Mouse (Mus musculus) 3T3-L1 (cell line): Measurements from ENCODE around the gene Rwdd1.

Experiments used
- DNase-seq: peaks from one replicate; pipeline ENCODE4 v3.0.0-alpha.2; 2015; ENCODE audit warnings: low read depth, low spot score

The Rwdd1 gene

DNA sequence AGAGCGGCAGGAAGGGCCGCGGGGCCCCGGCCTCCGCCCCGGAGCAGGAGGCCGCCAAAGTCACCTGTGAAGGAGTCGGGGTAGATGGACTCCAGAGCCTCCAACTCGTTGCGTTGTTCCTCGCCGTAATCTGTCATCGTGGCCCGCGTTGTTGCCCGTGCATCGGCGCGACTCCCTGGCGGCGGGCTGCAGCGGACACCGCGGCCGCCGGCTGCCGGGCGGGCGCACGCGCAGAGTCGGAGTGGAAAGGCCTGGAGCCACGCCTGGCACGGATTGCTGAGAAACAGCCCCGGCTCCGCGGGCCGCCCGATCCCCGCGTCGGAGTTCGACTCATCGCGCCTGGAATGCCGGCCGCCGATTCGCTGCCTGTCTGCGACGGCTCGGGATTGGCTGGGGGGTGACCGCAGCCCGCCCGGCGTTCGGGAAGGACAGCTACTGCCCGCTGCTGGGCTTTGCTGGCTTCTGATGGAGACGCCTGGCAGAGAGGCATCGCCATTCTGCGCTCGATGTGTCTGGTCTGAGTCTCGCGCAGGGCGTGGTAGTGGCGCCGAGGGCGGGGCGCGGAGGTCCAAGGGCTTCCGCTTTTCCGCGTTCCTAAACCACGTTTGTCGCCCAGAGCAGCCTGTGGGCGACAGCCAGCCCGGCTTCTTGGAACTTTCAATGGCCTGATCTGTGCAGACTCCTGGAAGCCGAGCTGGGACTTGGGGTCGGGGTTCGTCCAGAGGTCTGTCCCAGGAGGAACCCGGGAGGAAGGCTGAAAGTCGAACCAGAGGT lies at the start of gene Rwdd1:
Gene Rwdd1, minus strand, starts transcription at position 323 of the 774 bp plus-strand sequence.
- DNase-seq, result peak; percentile 96

- no peak for DNase-seq
Observed at GRCm38 (mm10) chr10:34066591-34066990, 47.2 kb upstream of the Rwdd1 start.

DNA sequence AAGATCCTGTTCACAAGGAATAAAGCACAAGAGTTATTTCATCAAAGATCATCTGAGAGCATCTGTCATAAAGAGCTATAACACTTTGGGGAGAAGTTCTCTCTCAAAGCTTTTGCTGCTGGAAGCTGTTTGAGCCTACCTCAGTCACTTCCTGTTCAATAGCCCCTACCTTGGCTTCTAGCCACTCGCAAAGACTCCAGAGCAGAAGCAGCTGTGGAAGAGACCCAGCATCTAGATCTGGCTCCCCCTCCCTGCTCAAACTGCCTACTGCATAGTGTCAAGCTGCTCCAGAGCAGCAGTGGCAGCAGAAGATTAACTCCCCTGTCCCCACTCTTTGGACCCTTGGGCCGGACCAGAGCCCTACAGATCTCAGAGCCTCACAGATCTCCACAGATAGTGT lies 34.6 kb upstream of the Rwdd1 start:
- DNase-seq, result no peak

GRCm38 (mm10) chr10:34044210-34044609 lies 24.8 kb upstream of the Rwdd1 start, which contains the start of gene Calhm4:
Gene Calhm4, minus strand, starts transcription at chr10:34044310.
- no peak for DNase-seq

- DNase-seq, result no peak
Observed at GRCm38 (mm10) chr10:34037401-34037800, 18.0 kb upstream of the Rwdd1 start, which contains the start of gene Trappc3l. Gene Trappc3l, plus strand, starts transcription at chr10:34037597.

- peak; percentile 76 for DNase-seq
Observed at GRCm38 (mm10) chr10:34036587-34036986, 17.2 kb upstream of the Rwdd1 start.

DNA sequence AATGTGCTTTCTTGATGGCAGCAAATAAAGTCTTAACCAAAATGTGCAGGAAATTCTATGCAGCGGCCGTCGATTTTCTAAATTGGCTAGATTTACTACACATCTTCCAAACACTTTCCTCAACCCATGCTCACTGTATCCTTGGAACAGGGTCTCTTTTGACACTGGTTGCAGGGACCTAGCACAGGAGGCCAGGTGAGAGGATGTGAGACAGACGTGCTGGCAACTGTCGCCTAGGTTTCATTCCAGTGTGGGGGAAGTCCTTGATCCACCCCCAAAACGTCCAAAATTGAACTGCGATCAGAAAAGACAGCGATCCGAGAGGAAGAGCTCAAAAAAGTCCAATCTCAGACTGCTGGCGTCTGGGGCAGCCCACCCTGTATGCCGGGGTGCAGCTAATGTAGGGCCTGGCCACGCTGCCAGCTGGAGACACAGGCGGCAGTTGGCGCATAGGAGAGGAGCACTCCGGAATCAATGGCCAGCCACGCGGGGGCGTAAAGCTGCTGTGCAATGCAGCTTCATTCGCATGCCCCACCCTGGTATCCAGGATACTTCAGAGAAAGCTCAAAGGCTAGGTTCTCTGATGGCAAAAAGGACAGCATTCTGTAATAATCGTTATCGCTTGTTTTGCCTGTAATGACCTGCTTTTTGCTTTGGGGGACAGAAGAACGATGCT lies 14.3 kb upstream of the Rwdd1 start:
- peak; percentile 69 for DNase-seq

- no peak for DNase-seq
Observed at GRCm38 (mm10) chr10:34030322-34030721, 10.9 kb upstream of the Rwdd1 start.

GRCm38 (mm10) chr10:34018746-34019301 lies 600 bp downstream of the Rwdd1 start:
- DNase-seq, result peak; percentile 46

- DNase-seq, result peak; percentile 93
Observed at GRCm38 (mm10) chr10:34013241-34013640, 6.2 kb downstream of the Rwdd1 start.

GRCm38 (mm10) chr10:34012581-34012980 lies 6.8 kb downstream of the Rwdd1 start:
- DNase-seq, result no peak

DNA sequence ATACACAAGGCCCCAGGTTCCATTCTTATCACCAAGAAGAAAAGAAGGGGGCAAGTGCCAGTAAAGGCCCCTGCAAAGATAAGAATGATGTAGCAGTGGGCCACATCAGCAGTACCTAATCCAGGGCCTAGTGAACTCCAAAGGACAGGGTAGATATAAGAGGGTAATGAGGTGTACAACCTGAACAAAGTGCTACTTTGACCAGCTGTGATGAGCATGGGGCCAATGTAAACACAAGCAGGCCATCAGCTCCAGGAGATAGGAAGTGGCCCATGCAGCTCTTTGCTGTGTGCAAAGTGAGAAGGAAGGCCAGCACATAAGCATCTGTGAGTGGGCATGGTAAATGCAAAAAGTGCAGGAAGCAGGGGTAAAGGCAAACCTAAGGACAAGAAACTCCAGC lies 21.0 kb downstream of the Rwdd1 start:
- DNase-seq, result no peak

GRCm38 (mm10) chr10:33996686-33997085 lies 22.7 kb downstream of the Rwdd1 start:
- DNase-seq, result peak; percentile 21

- DNase-seq, result peak; percentile 95
Observed at GRCm38 (mm10) chr10:33986771-33987170, 32.7 kb downstream of the Rwdd1 start.

DNA sequence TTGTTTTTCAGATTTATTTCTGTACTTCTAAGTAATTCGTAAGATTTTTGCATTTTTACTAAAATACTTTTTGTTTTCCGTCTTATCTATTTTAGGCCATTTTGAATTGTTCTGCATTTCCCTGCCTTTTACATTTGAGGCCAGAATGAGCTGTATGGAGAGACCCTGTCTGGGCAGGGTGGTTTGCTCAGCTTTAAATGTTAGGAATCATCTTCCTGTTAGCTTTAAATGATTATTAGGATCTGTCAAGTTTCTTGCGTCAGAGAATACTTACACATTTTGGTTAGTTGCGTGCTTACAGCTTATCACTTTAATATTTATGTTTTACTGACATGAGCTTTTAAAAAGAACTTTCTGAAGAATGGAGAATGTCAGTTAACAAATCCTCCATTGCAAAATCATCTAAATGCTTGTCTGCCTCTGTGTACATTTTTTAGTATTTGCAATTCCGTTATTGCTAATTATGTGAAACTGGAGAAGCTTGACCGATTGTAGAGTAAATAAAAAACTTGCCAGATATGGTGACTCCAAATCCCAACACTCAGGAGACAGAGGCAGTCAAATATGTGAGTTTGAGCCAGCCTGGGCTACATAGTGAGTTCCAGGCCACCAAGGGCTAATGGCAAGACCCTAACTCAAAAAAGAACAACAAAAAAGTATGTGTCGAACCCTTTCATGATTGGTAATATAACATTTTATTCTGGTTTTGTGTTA lies 44.5 kb downstream of the Rwdd1 start:
- DNase-seq, result no peak

DNA sequence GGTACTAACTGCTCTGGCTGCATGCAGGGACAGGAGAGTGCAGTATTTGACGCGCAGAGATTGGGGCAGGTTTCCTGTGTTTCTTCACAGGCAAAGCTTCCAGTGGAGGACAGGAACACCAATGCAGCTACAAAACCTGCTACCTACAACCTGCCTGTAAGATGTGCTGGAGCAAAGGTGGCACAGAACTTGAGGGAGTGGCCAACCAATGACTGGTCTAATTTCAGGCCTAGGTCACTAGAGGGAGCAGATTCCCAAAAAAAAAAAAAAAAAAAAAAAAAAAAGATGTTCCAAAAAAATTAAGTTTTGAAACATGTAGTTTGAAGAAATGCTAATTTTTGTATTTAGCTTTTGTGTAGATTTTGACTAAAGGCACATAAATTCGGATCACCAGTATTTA lies 66.9 kb downstream of the Rwdd1 start:
- peak; percentile 39 for DNase-seq

DNA sequence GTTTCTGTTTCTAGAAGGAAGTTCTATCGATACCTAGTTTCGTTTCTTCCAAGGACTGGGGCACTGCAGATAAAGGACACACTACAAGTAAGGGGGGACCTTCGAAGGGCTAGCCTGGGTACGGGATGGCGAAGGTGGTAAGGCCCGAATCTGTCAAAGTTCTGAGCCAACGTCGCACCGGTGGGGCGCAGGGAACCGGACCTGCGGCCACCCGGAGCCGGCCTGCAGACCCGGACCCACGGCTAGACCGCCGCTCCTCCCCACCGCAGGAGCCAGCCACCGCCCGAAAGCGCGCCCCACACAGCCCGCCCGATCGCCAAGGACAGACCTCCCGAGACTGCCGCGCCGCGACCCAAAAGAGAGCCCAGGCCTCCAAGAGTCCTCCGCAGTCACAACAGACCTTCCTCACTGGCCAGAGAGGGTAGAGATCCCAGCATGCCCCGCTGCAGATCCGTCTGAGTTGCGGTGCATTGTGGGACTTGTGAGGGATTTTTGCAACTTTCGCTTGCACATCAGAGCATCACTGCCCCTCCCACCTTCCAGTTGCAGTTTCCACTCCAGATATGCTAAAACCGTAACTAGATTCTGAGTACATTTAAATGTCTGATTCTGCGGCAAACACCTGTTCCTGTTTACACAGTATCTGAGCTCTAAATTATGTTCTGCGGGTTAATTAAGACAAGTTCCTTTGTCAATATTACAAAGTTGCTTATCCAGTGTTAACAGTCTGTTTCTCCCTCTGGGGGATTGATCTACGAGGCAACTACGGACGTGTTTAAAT lies 68.4 kb downstream of the Rwdd1 start, which contains the start of gene Zup1:
Gene Zup1, minus strand, starts transcription at position 467 of the 781 bp plus-strand sequence.
- peak; percentile 94 for DNase-seq
